Mouse (Mus musculus) hindbrain, embryonic 14.5 days (tissue): ENCODE measurements at regions not wholly inside any gene's neighbourhood (a gene's known extent, or its start where the extent isn't known, plus 50 kb on each side); places are given as distances from the start of the nearest gene placed in this dataset.

Experiments
- ATAC-seq: fragments of 200-750 bp; cut with Nextera tagmentation; 2 replicates; pipeline ENCODE4 v1.8.0; 2017; ENCODE audit warnings: moderate number of reproducible peaks, mild to moderate bottlenecking, moderate TSS enrichment, moderate library complexity; ENCODE audit not compliant: low FRiP score
- DNase-seq: peaks from one replicate; pipeline ENCODE4 v3.0.0-alpha.2; 2015; ENCODE audit warnings: low spot score
- H3K27ac ChIP-seq: fragments of 300-500 bp; sonication (generic); 2 replicates; pipeline ENCODE4 v1.5.1; 2014; ENCODE audit warnings: mild to moderate bottlenecking, moderate library complexity
- H3K27me3 ChIP-seq: fragments of 300-500 bp; sonication (generic); 2 replicates; pipeline ENCODE4 v1.6.1; 2014; ENCODE audit warnings: mild to moderate bottlenecking, low read length, mixed read lengths; ENCODE audit not compliant: control insufficient read depth, insufficient read depth
- H3K36me3 ChIP-seq: fragments of 300-500 bp; sonication (generic); replicated peaks from 2 replicates; pipeline ENCODE4 v1.6.1; 2014; ENCODE audit not compliant: control insufficient read depth, insufficient read depth
- H3K4me1 ChIP-seq: fragments of 300-500 bp; sonication (generic); replicated peaks from 2 replicates; pipeline ENCODE4 v1.6.1; 2014; ENCODE audit warnings: antibody characterized with exemption, low read length, mixed read lengths; ENCODE audit not compliant: control insufficient read depth, insufficient read depth
- H3K4me2 ChIP-seq: fragments of 300-500 bp; sonication (generic); replicated peaks from 2 replicates; pipeline ENCODE4 v1.6.1; 2014; ENCODE audit warnings: mild to moderate bottlenecking, moderate library complexity
- H3K4me3 ChIP-seq: fragments of 300-500 bp; sonication (generic); replicated peaks from 2 replicates; pipeline ENCODE4 v1.5.1; 2014; ENCODE audit warnings: mild to moderate bottlenecking, low read length
- H3K9ac ChIP-seq: fragments of 300-500 bp; sonication (generic); 2 replicates; pipeline ENCODE4 v1.6.1; 2014
- H3K9me3 ChIP-seq: fragments of 300-500 bp; sonication (generic); 2 replicates; pipeline ENCODE4 v1.6.1; 2016; ENCODE audit warnings: low read length; ENCODE audit not compliant: control insufficient read depth
- WGBS: fragments of 180-500 bp; shearing (Covaris S2); extraction: QIAGEN DNeasy Blood & Tissue Kit; methylation state at CpG from one replicate; pipeline ENCODE4 v1.1.7; 2014; 5-methylcytosine and 5-hydroxymethylcytosine counted together

GRCm38 (mm10) chr19:57552964-57553740 is 57.7 kb upstream of the Atrnl1 start:
- WGBS, result 54% methylated on average over 11 of the region's 11 CpGs
- H3K27ac ChIP-seq, result no peak overlapping the region
- no peaks in the 10 kb centered on the region for H3K36me3 ChIP-seq
- H3K27me3 ChIP-seq, result no peaks in the 10 kb centered on the region
- H3K4me2 ChIP-seq, result no peak overlapping the region
- H3K9ac ChIP-seq, result no peak overlapping the region
- peaks cover 2% of the 10 kb centered on the region; the same call in 1 of the 2 replicates for H3K4me1 ChIP-seq
- no peaks in the 10 kb centered on the region for H3K9me3 ChIP-seq
- no peak overlapping the region for H3K4me3 ChIP-seq
- DNase-seq (no peak), ATAC-seq (no peak)

- DNase-seq (no peak), ATAC-seq (no peak)
- Histone ChIP-seq H3K4me2 (no peak overlapping the region), H3K4me1 (peaks cover 4% of the 10 kb centered on the region; the same call in 1 of the 2 replicates), H3K27ac (no peak overlapping the region), H3K4me3 (no peak overlapping the region), H3K9ac (no peak overlapping the region), H3K36me3 (no peaks in the 10 kb centered on the region), H3K27me3 (no peaks in the 10 kb centered on the region), H3K9me3 (no peaks in the 10 kb centered on the region)
- 89% methylated on average over 6 of the region's 6 CpGs for WGBS
These were observed 56.7 kb upstream of the Atrnl1 start for GRCm38 (mm10) chr19:57554086-57554485.

GRCm38 (mm10) chr19:57555313-57555712 is 55.5 kb upstream of the Atrnl1 start:
- 51% methylated on average over 5 of the region's 5 CpGs for WGBS
- Histone ChIP-seq H3K27ac (no peak overlapping the region), H3K36me3 (no peaks in the 10 kb centered on the region), H3K4me2 (no peak overlapping the region), H3K4me3 (no peak overlapping the region), H3K9me3 (no peaks in the 10 kb centered on the region), H3K4me1 (peaks cover 4% of the 10 kb centered on the region; the same call in 1 of the 2 replicates), H3K27me3 (no peaks in the 10 kb centered on the region), H3K9ac (no peak overlapping the region)
- DNase-seq (no peak), ATAC-seq (no peak)

GRCm38 (mm10) chr19:57558420-57558967 is 52.3 kb upstream of the Atrnl1 start:
- ATAC-seq, result peak; percentile 48
- H3K9ac ChIP-seq, result no peak overlapping the region; the same call in 1 of the 2 replicates
- 29% methylated on average over 19 of the region's 19 CpGs for WGBS
- no peak overlapping the region for H3K4me3 ChIP-seq
- no peak for DNase-seq
- H3K36me3 ChIP-seq, result no peaks in the 10 kb centered on the region
- H3K27ac ChIP-seq, result peak overlapping the region; percentile 76
- H3K4me2 ChIP-seq, result no peak overlapping the region
- H3K9me3 ChIP-seq, result no peaks in the 10 kb centered on the region
- H3K4me1 ChIP-seq, result 0 out of 2 replicates have a peak, but pooled peaks cover 4% of the 10 kb centered on the region
- H3K27me3 ChIP-seq, result no peaks in the 10 kb centered on the region

- DNase-seq (no peak), ATAC-seq (no peak)
- Histone ChIP-seq H3K27ac (no peak overlapping the region), H3K4me1 (0 out of 2 replicates have a peak, but pooled peaks cover 4% of the 10 kb centered on the region), H3K36me3 (no peaks in the 10 kb centered on the region), H3K4me2 (no peak overlapping the region), H3K9me3 (no peaks in the 10 kb centered on the region), H3K4me3 (no peak overlapping the region), H3K9ac (no peak overlapping the region), H3K27me3 (no peaks in the 10 kb centered on the region)
- WGBS, result 47% methylated on average over 3 of the region's 3 CpGs
These were observed 50.1 kb upstream of the Atrnl1 start for GRCm38 (mm10) chr19:57560757-57561156.
